Mouse (Mus musculus) E14TG2a.4 (cell line): ENCODE results near the gene Rab11fip4.
A peak's percentile ranks its signal among the peaks of the same experiment; 100 is the strongest.

Experiments used
- H3K27me3 ChIP-seq: 2 replicates; pipeline ENCODE4 v1.6.1; 2014; ENCODE audit warnings: low read length, control low read depth; ENCODE audit not compliant: insufficient read depth
- H3K36me3 ChIP-seq: 2 replicates; pipeline ENCODE4 v1.6.1; 2014; ENCODE audit warnings: low read length, control low read depth; ENCODE audit not compliant: insufficient read depth
- H3K4me1 ChIP-seq: replicated peaks from 2 replicates; pipeline ENCODE4 v1.6.1; 2014; ENCODE audit warnings: low read depth, low read length, control low read depth
- H3K4me3 ChIP-seq: replicated peaks from 2 replicates; pipeline ENCODE4 v1.5.1; 2014; ENCODE audit warnings: mild to moderate bottlenecking, low read length
- H3K9me3 ChIP-seq: 2 replicates; pipeline ENCODE4 v1.6.1; 2014; ENCODE audit warnings: low read length, control low read depth
- CTCF ChIP-seq: conservative IDR thresholded peaks from 2 replicates; pipeline ENCODE4 v1.5.1; 2014; ENCODE audit warnings: low read length
- NANOG ChIP-seq: IDR thresholded peaks from 2 replicates; pipeline ENCODE4 v1.6.1; 2014; ENCODE audit warnings: borderline replicate concordance, low read length, mixed read lengths
- POU5F1 ChIP-seq: IDR thresholded peaks from 2 replicates; pipeline ENCODE4 v1.6.1; 2014; ENCODE audit warnings: low read length, borderline replicate concordance

Rab11fip4 gene

DNA sequence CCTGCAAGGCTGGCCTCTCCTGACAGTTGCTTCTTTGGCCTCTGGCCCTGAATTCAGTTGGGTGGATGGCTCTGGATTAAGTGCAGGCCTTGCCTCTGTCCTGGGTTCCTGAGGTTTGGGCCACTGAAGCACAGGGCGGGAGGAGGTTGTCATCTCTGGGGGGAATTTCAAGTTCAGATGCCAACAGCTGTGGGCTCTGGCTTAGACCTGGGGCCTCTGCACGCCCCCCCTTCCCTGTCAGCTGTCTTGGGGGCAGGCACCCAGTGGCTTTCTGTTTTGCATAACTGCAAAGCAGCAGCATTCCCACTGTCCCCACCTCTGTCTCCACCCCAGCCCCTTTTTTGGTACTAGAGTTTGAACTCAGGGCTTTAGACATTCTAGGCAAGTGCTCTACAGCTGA, 139.4 kb downstream of the Rab11fip4 start:
- H3K4me1 ChIP-seq = peaks cover 35% of the 10 kb centered on the region
- no peaks in the 10 kb centered on the region for H3K36me3 ChIP-seq
- H3K9me3 ChIP-seq = peaks cover 4% of the 10 kb centered on the region; the same call in 1 of the 2 replicates
- H3K27me3 ChIP-seq = peaks cover 3% of the 10 kb centered on the region; the same call in 1 of the 2 replicates
- TF ChIP-seq POU5F1 (no peak), CTCF (no peak), NANOG (no peak)
- no peak overlapping the region for H3K4me3 ChIP-seq

DNA sequence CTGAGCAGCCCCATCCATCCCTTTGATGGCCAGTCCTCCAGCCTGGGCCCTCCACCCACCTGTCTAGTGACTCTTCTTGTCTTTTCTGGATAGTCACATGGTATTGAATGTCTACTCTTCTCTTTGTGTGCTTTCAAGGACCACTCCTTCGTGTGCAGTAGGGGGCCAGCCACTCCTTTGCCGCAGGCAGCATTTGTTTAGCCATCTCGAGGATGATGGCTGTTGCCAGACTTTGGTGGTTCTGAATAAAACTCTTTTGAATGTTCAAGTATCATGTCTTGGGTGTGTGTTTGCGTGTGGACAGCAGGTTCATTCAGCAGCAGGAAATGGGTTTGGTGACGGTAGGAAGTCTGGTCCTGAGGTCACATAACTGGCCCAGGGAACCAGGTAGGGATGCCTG, 140.5 kb downstream of the Rab11fip4 start:
- H3K4me1 ChIP-seq = peaks cover 35% of the 10 kb centered on the region
- peaks cover 4% of the 10 kb centered on the region; the same call in 1 of the 2 replicates for H3K9me3 ChIP-seq
- H3K27me3 ChIP-seq = peaks cover 3% of the 10 kb centered on the region; the same call in 1 of the 2 replicates
- TF ChIP-seq CTCF (no peak), NANOG (peak; percentile 61; the same call in 1 of the 2 replicates), POU5F1 (no peak)
- peak overlapping the region; percentile 37 for H3K4me3 ChIP-seq
- H3K36me3 ChIP-seq = no peaks in the 10 kb centered on the region

DNA sequence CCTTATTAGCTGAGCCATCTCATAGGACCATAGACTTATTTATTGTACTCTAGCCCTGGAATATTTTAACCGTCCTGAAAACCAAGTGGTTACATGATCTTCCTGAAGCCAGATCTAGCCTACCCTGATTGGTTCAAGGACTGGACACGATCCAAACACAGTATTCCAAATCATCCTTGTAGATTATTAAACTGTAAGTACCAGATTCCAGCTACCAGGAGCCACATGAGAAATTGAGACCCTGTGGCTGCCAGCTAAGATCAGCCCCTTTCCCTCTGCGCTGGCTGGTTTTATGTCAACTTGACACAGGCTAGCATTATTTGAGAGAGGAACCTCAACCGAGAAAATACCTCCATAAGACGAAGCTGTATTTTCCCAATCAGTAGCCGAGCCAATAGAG, 142.0 kb downstream of the Rab11fip4 start:
- no peak overlapping the region for H3K4me3 ChIP-seq
- H3K36me3 ChIP-seq = no peaks in the 10 kb centered on the region
- peaks cover 8% of the 10 kb centered on the region; the same call in 1 of the 2 replicates for H3K9me3 ChIP-seq
- no peaks in the 10 kb centered on the region for H3K27me3 ChIP-seq
- H3K4me1 ChIP-seq = peaks cover 35% of the 10 kb centered on the region
- TF ChIP-seq NANOG (no peak), POU5F1 (no peak), CTCF (no peak)

DNA sequence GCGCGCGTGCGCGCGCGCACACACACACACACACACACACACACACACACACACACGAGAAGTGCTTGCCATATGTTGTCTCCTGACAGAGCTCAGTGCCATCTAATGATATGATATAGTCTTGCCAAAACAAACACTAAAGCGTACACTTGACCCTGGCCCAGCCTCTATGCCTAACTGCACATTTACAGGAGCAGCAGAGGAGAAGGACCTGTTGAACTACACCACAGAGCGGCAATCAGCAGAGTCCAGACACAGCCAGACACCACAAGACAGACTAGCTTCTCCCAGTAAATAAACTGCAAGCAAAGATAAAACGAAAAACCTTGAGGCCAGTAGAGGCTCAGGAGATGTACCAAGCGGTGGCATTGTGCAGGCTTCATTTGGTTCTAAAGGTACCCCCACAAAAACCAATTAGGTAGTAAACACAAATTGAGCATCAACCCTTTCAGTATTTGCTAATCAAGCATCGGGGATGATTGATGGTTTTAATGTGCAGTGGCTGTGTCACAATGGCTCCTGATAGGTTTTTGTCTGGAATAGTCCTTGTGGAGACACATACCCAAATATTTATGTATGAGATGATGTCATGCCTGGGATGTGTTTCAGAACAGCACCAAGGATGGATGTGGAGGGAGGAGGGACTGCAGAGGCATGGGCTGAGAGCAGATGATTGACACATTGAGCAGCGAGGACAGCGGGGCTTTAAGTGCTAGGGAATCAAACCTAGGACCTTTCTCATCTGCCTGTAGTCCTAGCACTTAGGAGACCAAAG, 145.4 kb downstream of the Rab11fip4 start:
- TF ChIP-seq NANOG (no peak), POU5F1 (no peak), CTCF (no peak)

DNA sequence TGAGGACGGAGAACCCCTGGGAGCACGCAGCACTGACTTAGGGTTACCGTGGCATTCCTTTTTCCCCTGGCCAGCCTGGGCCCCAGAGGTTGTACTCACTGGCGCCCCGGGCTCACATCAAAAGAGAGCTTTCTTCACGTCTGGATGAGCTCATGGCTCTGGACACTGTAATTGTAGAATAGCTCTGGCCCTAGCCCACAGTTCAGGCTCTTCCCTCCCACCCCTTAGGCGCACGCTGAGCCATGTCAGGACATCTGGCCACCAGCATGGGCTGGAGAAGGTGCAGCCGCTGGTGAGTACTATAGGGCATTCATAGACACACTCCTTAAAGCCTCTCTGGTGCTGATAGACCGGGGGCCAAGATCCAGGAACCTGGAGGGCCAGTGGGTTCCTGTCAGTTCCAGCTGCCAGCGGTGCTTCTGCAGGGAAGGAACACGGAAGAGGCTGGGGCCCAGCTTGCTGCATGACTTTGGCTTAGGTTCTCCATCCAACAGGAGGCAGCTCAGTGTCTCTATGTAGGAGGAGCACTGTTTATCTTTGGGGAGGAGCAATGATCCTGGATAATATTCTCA, 146.2 kb downstream of the Rab11fip4 start:
- TF ChIP-seq POU5F1 (no peak), NANOG (no peak), CTCF (no peak)
- Histone ChIP-seq H3K36me3 (no peaks in the 10 kb centered on the region), H3K4me1 (peaks cover 10% of the 10 kb centered on the region), H3K4me3 (no peak overlapping the region), H3K27me3 (no peaks in the 10 kb centered on the region), H3K9me3 (peaks cover 17% of the 10 kb centered on the region)

More for the DNA sequence above, 145.4 kb downstream of the Rab11fip4 start:
- H3K9me3 ChIP-seq = peaks cover 17% of the 10 kb centered on the region
- H3K4me1 ChIP-seq = peaks cover 17% of the 10 kb centered on the region
- H3K36me3 ChIP-seq = no peaks in the 10 kb centered on the region
- H3K27me3 ChIP-seq = no peaks in the 10 kb centered on the region
- H3K4me3 ChIP-seq = no peak overlapping the region

DNA sequence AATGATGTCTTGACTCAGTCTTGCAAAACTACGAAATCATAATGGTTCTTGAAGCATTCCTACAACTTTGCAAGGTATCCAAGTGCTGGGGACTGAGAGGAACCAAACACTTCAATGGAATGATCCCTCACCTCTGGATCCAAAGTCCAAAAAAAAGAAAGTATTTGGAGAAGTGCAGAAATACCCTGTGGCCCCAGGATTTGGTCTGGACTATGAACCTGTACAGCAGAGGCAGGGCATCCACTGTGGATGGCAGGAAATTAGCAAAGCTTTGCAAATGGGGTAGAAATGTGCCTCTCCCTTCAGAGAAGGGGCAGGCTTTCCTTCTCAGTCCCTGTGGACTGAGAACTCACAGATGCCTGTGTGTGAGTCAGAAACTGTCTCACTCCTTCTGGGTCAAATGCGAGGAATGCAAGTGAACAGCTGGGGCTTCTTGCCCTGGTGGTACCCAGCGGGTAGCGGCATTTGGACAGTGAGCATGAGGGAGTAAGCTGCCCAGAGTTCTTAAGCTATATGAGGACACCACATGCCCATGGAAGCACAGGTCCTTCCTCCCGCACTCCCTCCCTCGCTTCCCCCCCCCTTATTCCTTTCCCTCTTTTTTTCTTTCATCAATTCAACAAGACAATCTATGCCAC, 147.0 kb downstream of the Rab11fip4 start:
- no peak for TF ChIP-seq CTCF
- TF ChIP-seq NANOG = no peak
- TF ChIP-seq POU5F1 = no peak
- H3K27me3 ChIP-seq = no peaks in the 10 kb centered on the region
- H3K36me3 ChIP-seq = no peaks in the 10 kb centered on the region
- peaks cover 19% of the 10 kb centered on the region for H3K9me3 ChIP-seq
- H3K4me3 ChIP-seq = no peak overlapping the region
- peaks cover 8% of the 10 kb centered on the region for H3K4me1 ChIP-seq

DNA sequence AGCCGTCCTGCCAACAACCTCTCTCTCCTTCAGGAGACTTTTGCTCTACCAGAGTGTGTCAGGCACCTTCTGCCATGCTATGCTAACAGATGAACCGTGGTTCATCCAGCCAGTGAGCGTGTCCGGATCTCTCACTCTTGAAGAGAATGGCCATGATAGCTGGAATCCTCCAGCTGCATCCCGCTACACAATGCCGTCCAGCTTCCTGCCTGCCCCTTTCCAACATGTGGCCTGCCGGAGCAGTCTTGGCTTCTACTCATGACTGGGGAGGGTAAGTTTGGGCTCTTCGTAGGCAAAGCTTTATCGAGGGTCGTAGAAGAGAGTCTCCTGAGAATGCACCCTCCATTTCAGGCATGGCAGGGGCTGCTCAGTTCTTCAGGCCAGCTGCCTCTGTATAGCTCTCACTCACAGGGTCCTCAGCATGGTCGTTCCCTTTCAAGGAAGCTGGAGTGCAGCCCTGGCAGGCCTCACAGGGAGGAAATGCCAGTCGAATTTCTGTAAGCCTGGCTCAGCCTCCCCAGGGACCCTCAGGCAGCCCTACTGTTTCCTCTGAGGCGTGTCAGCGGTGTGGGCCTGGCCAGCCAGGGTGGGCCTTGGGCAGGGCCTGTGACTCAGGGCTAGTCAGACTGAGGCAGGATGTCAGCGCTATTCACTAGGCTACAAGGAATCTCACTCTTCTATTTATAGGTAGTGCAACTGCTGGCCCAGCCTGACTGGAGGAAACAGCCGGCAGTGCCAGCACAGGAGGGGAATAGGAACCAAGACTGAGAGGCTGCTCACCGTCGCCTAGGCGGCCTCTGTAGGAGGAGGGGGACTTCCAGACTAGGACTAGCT, 147.9 kb downstream of the Rab11fip4 start:
- H3K36me3 ChIP-seq = no peaks in the 10 kb centered on the region
- TF ChIP-seq POU5F1 = no peak
- no peak for TF ChIP-seq NANOG
- TF ChIP-seq CTCF = no peak
- peaks cover 8% of the 10 kb centered on the region for H3K4me1 ChIP-seq

DNA sequence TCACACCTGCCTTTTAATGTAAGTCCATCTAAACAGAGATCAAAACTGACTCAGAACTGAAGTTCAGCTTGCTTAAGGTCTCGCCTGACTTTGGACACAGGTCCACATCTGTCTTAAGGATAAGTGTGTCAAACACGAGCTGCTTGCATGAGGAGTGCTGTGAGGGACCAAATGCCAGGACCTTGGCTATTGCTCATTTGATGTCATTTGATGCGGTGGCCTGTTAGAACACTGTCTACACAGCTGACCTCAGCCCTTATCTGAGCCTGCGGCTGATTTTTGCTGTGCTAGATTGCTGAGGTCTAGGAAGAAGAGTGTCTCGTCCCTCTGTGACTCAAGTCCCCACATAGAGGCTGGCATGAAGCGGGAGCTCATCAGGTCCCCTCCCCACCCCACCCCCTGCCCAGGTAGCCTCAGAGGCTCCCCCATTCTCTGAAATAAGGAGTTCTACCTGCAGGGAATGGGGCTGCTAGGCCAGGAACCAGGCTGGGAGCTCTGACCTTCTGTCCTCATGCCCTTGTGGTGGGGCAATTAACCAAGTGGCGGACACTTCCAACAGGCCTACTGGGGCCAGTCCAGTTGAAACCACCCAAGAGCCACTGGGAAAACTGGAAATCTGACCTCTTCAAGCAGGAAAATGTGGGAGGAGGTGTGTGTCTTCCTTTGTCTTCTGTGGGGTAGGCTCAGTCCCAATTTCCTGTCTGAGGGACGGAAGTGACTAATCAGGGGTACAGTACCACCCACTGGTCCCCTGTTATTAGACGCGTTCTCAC, 149.9 kb downstream of the Rab11fip4 start:
- H3K27me3 ChIP-seq = no peaks in the 10 kb centered on the region
- peaks cover 8% of the 10 kb centered on the region for H3K4me1 ChIP-seq
- peaks cover 23% of the 10 kb centered on the region for H3K9me3 ChIP-seq
- H3K4me3 ChIP-seq = no peak overlapping the region
- no peak for TF ChIP-seq POU5F1
- H3K36me3 ChIP-seq = no peaks in the 10 kb centered on the region; the same call in 1 of the 2 replicates

More for the DNA sequence above, 147.9 kb downstream of the Rab11fip4 start:
- Histone ChIP-seq H3K9me3 (peaks cover 16% of the 10 kb centered on the region), H3K4me3 (no peak overlapping the region), H3K27me3 (no peaks in the 10 kb centered on the region)
